Mouse (Mus musculus): ENCODE results near the gene Inpp4b.

GRCm38 (mm10) chr8:81824975-81825374, 482.6 kb downstream of the Inpp4b start:
- no peak for TF ChIP-seq CTCF (IDR thresholded peaks at IDR 0.05)
- no peak for TF ChIP-seq POLR2A (IDR thresholded peaks at IDR 0.05; ENCODE audit: insufficient read depth, low read depth, low read length)
- TF ChIP-seq EP300 (IDR thresholded peaks at IDR 0.05; ENCODE audit: insufficient read depth, low read depth, low read length), result no peak
